Mouse (Mus musculus) olfactory bulb, adult 2 months (tissue): Measurements from ENCODE around the gene Krt222.

Source experiments
- CTCF ChIP-seq: fragments of 200-500 bp; IDR thresholded peaks from 2 replicates; pipeline ENCODE4 v1.5.1; 2012; ENCODE audit warnings: low read depth, mild to moderate bottlenecking, low read length, moderate library complexity; ENCODE audit not compliant: insufficient read depth
- POLR2A ChIP-seq: fragments of 200-500 bp; IDR thresholded peaks from 2 replicates; pipeline ENCODE4 v1.6.1; 2012; ENCODE audit warnings: mild to moderate bottlenecking, low read depth, low read length, moderate library complexity; ENCODE audit not compliant: insufficient read depth

DNA sequence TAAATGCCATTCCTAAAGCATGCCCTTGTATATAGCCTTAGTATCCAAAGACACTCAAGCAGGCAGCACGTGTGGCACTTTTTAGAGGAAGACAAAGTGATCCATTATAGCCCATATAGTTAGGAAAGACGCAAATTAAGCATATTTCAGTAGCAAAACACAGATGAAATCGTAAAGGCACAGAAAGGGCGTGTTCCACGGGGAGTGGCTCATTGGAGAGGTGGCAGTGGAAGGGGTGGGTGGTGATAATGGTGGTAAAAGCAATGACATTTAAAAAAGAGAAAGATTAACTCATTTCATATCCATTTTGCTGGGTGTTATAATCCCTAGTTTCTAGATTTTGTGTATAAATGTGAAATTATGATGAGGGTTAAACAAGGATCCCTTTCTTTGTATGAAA, 17.6 kb downstream of the Krt222 start:
- TF ChIP-seq CTCF (no peak), POLR2A (no peak)
